Mouse (Mus musculus): ENCODE measurements around the gene Ezr.
A peak's percentile ranks its signal among the peaks of the same experiment; 100 is the strongest.

The Ezr gene

DNA sequence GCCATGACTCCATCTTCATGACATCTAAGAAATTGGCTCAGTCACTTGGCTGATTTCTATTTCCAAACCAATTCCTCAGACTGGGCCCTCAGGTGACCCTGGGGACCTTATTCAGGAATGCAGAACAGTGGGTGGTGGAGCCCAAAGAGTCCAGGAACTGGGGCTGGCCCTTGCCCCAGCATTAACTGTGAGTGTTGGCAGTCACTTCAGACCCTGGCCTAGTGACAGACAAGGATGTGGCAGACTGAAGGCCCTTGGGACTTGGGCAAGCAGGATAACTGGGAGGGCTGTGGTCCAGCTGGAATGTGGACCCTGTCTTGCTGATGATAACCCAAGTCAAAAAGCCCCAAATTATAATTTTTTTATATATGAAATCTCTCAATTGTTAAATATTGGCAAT is 6.5 kb upstream of the Ezr start:
- peak; percentile 81 for DNase-seq

DNA sequence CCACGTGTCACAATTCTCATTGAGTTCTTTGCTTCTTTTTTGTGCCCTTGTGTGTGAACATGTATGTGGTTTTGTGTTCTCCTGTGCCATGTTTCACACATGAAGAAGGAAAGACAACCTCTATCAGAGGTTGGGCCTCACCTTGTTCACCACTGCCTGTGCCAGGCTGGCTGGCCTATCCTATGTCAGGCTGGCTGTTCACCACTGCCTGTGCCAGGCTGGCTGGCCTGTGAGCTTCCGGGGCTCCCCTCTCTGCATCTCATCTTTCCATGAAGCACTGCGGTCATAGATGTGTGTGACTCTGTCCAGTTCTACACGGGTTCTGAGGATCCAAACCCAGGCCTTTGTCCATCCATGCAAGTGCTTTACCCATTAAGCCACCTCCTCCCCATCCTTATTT is 4.7 kb upstream of the Ezr start:
- no peak for DNase-seq

DNA sequence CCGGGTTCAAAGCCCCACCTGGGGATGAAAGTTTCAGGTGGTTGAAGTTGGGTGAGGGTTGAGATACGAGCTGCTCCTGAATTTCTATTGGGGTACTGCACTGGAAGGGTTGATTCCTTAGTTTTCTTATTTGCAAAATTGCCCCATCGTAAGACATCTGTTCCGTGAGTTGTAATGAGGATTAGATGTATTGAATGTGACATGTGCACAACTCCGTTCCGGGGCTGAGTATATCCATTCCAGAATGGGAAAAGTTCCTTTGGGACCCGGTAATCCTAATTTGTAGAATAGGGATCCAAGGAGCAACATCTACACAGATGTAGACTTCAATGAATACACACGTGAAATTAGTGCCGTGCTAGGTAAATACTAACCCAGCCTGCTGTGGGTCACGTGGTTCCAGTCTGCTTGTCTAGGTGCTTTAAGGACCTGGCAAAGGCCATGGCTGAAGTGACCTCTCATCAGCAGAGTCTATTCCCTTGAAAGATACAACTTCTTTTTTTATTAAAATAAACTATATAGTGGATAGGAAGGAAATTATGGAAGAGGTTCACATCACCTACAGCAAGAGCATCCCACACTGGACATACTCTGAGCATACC is 1.3 kb upstream of the Ezr start:
- DNase-seq, result no peak

DNA sequence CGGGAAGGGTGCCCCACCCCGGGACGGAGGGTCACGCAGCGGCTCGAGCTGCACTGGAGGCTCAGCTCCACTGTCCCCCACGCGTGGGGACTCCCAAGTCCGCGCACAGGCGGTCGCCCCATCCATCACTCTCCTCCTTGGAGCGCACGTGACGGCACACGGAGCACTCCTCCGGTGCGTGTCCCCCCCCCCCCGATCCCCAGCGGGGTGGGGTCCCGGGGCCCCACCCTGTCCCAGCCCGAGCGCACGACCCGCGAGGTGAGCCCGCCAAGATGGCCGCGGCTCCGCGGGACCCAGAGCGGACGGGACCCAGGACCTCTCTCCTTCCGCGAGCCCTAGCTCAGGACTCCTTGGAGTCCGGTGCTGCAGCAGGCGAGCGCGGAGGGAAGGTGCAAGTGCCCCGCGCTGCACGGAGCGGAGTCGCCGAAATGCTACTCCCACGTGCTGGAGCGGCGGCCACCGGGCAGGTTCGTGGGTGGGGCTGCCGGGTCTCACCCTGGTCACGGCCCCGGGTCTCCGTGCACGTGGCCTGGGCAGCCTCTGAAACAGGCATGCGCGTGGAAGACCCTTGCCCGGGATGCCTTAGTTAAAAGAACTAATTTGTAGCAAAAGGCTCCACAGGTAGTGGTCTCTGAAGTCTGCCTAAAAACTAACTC is 550 bp upstream of the Ezr start:
- peak; percentile 55 for DNase-seq

DNA sequence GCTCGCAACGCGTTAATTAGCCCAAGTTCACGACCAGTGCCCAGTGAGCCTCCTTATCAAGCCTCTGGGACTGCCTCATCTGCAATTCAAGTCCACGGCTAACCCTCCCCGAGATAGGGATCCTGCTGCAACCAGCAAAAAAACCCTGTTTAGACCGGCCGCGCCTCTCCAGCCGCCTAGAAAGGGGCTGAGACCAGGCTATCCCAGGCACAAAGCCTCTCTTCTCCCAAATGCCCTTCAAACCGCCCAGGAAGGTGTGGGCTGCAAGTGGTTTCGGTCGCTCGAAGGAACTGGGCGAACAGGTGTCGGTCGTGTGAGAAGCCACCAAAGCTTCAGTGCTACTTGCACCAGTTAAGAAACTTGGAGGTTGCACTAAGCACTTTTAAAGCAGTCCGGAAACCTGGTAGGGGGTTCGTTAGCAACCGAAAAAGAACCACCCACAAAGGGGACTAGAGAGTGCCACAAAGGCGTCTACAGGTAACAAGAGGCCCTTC is 504 bp downstream of the Ezr start:
- DNase-seq, result no peak

DNA sequence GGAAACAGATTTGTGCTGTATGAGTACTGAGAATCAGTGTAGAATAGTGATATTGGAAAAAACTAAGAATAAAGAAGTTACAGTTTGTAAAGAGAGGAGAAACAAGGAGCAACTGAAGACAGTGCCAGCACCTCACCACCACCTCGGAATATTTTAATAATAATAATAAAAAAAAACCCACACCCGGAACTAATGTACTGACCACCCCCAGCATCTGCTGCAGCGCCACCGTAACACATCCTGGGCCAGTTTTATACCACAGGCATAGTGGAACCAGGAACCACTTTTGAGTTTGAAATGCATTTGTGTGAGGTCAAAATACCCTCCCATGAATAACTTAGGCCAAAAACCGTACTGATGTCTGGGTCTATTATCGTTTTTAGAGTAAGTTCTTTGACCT is 1.3 kb downstream of the Ezr start:
- DNase-seq, result no peak

DNA sequence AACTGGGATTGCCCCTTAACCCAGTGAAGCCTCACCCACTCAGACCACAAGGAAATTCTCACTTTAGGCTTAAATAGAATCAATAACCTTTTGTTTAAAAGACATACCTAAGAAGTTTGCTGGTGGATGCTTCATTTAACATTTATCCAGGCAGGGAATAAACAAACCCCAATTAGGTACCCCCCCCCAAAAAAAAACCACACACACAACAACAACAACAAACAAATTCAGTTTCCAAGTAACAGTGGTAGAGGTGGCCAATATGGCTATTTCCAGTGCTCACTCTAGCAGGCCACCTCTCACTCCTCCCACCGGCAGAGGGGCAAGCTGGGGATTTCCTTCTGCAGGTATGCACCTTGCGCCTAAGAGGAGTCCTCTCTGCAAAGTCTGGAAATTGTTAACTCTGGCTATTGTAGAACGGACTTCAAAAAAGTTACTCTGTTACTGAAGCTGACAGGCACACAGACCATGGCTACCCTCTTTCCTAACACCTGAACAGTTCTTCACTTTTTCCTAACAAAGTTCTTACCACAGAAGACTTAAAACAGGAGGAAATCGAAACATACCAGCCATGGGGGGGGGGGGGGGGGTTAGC is 2.0 kb downstream of the Ezr start:
- DNase-seq, result no peak

DNA sequence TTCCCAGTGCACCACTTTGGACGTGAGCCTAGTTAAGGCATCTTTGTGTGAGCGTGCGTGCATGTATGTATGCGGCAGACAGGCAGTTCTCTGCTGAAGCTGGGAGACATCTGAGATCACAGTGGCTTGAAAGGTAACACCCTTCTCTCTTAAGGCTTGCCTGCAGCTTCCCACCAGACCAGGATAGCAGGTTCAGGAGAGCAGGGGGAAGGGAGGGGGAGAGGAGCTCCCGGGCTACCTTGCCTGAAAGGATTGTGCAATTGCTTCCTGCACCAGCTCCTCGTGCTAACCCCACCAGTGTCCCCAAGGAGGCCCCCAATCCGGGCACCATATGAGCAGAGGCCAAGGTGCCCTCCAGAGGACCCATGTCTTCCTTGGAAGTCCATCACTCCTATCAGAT is 3.0 kb downstream of the Ezr start:
- no peak for DNase-seq

DNA sequence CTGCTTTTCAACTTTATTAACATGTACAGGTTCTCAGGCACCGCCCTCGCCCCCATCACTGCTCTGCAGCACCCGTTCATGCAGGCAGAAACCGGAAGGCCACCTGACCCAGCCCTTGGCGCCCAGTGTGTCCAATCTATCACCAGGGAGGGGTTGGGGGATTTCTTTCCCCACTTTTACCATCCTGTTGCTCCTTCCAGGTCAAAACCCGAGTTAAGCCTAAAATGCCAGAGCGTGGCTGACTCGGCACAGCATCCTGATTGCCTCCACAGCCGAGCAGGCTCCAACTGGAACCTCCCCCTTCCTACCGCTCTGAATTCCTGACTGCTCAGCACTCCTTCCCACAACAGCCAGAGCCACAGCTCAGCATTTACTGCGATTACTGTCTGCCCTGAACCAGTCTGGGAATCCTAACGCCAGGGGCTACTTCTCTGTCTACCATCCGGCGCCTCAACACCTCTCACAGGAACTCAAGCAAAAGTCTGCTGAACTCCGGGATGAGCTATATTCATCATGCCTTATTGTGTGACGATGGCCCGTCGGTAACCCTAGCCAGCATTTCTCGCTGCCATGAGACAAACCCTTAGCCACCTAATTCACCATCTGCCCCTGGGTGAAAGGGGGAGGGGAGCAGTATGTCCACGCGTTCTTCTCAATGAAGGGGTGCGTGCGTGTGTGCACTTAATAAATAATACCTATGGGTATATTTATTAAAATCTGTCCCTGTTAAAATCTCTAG is 3.6 kb downstream of the Ezr start:
- DNase-seq, result no peak

DNA sequence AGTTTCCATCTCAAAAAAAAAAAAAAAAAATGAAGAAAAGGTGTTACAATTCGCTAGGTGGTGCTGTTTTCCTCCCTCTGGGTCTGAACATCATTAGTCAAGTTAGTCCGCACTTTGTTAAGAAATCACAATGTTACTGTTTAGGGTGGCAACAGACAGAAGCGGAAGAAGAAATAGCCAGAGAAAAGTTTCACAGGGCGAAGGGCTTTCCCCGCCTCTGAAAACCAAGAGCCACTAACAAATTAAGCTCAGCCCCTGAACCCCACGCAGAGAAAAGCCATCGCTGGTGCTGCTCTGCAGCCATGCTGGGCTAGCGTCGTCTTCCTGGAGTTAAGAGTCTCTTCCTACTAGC is 4.3 kb downstream of the Ezr start:
- no peak for DNase-seq

DNA sequence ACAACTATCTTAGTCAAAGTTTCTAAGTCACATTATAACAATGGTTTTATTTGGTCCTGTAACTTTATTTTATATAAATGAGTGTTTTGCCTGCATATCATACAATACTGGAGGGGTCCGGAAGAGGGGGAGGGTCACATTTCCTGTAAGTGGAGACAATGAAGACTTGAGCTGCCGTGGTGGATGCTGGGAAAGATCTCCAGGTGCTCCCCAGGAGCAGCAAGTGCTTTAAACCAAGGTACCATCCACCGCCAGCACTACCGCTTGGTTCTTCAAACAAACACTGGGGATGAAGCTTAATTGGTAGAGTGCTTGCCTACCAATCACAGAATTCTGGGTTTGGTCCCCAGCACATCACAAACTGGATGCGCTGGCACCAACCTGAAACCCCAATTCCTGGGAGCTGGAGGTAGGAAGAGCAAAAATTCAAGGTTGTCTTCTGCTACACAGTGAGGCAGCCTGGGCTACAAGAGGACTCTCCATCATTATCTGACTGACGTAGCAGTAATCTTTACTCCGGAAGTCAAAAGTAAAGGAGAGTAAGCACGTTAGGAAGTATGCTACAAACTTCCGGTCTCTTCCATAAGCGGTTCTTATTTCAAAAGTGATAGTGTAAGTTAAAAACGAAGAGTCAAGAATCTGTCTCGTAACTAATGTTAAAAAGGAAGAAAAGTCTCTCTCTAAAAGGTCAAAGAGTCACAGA is 4.8 kb downstream of the Ezr start:
- DNase-seq, result no peak

DNA sequence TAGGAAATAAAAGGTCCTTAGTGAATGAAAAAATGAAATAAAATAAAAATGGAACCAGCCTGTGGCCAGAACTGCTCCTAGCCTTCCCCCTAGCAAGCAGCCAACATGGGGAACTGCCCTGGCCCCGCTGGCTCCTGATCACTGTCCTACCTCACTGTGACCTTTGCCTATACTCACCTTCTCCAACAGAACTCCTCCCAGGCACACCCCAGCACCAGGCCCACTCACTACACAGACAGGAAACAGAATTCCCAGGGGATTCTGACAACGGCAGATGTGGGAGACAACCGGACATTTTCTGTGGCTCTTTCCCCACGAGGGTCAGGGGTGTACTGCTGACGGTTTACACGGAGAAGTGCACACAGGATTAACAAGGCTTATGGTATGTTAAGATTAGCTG is 5.5 kb downstream of the Ezr start:
- no peak for DNase-seq

DNA sequence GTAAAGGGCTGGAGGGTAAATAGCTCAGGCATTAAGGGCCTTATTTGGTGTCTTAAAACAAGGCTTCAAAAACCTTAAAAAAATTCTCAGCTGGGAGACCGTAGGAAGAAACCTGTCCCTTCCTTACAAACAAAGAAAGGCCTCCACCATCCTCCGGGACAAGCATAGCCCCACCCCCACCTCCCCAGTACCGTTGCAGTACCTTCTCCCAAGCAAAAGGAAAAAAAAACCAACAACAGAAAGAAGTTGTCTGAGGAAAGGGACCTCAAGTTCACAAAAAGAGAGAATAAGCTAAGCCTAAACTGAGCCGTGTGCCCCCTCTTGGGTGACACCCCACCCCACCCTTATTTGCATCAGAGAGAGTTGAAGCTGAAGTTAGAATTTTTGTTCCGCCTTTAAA is 6.0 kb downstream of the Ezr start:
- no peak for DNase-seq

DNA sequence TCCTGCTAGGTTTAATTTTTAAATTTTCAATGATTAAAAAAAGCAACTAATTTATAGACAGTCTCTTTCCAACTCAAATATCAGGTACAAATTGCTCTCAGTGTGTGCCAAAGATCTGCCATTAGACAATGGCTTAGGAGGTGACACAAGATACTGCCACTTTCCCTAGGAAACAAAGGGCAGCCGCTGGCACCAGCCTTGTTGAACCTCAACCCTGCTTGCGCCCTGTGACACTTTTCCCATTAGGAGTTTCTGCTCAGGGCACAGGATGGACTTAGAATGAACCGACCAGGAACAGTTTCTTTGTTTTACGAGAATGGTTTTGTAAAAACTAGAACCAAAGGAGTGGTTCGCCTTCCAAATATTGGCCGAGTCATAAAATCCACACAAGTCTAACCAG is 6.5 kb downstream of the Ezr start:
- DNase-seq, result no peak

DNA sequence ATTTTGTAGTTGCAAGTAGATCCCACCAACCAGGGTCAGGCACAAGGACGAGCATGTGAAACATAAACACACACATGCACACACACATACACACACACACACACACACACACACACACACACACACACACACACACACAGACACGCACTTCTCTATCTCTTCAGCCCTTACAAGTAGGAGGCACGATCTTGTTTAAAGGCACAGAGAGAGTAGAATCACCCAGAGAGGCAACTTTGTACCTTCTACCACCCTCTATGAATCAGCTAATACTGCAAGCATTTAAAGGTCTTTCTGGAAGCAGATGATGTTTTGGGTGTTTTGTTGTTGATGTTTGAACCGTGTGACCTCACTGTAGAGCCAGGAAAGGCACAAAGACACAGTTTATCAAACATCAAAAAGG is 6.9 kb downstream of the Ezr start:
- no peak for DNase-seq

DNA sequence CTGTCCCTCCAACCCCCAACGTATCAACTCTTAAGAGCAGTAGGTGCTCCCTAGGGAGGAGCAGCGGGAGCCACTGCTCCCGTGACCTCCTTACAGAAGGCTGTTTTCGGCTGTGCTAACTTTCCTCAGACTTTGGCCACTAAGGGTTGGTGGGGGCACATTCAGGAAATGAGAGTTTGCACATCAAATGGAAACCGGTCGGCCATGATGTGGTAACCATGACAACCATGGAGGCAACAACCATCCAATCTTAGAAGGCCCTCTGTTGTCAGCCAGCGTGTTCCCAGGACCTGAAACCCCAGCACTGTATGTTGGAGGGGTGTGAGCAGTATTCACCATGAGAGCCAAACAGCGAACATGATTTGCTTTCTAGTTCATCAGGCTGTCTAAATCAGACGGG is 7.4 kb downstream of the Ezr start:
- no peak for DNase-seq

DNA sequence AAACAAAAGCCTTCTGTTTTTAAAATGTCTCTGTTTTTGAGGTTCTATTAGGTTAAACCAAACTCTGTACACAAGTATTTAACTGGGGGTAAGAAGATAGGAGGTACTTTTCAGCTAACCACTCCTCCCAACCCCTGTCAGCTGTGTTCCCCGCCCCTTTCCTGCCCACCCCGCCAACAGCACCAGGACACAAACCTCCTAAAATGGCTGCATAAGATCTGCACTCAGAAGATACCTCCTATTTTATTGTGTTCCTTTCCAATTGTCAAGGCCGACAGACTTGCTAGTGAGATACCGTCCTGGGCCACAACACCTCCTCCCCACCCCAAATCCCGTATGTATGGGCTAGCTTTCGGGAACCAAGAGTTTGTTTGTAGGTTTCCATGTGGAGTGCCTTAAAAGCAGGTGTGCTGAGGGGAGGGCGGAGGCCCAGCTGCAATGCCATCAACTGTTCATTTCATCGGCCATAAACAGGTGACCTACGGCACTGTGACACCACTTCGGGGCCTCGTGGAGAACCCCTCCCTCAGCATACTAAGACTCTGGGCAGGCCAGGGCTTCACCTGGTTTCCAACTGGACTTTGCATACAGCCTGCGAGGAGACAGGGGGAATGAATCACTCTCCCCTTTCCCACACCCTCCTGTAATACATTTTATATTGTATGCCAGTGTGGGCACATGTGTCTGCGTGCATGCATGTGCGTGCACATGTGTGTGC is 9.2 kb downstream of the Ezr start:
- DNase-seq, result no peak

DNA sequence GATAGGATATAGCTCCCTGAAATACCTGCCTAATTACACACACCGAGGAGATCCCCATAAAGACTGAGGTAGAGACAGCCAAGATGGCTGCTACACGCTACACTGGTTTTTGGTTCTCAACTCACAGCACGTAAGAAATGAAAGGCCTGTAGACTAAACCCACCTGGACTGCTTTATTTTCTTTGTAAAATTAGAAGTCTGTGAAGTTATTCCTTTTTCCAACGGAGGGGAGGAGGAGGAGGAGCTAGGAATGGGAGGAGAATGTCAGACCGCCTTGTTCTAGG is 10.2 kb downstream of the Ezr start:
- DNase-seq, result no peak

DNA sequence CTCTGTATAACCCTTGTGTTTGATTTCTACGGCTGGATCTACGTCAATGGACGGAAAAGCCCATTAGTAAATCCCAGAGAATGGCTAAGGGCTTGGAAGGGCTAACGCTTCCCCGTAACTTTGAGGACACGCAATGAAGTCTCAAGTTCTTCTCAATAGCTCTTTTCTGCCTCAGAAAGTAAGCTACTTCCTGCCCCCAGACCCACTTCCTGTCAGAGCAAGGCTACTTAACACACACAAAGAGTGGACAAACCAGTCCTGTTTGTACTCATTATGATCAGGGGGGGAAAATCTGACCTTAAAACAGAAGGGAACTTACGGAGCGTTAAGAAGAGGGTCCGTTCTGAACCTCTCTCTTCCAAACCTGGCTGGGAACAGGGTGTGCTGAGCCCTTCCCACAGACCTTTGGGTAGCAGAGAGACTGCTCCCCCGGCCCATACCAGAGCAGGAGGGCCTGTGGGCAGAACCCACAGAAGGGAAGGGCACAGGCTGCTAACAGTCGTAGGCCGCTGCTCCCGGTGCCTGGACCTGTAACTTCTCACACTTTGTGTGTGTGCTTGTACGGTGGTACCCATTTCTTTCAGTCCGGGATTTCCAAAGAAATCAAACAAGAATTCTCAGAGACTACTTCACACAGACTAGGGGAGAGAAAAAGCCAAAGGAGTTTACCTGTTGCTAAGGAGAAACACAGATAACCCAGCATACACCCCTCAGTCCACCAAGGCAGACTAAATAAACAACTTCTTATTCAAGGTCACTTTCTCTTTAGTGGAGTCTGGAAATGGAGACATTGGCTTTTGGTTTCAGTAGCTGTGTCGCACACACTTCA is 10.7 kb downstream of the Ezr start:
- DNase-seq, result no peak

DNA sequence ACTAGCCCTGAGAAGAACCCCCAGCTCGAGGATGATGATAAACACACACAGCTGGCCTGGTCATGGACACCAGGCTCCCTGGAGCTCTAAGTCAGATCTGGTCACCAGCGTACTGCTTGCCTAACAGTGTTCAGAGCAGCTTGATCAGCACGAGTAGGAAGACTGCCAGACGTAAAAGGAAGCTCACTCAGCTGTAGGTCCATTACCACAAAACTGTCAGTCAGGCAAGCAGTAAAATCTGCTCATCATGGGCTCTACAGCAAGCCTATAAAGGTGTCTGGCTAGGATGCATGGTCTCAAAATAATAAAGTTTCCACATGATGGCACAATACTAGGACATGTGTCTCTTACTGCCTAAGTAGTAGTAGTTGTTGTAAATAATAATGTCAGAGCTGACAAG is 13.0 kb downstream of the Ezr start:
- DNase-seq, result no peak

DNA sequence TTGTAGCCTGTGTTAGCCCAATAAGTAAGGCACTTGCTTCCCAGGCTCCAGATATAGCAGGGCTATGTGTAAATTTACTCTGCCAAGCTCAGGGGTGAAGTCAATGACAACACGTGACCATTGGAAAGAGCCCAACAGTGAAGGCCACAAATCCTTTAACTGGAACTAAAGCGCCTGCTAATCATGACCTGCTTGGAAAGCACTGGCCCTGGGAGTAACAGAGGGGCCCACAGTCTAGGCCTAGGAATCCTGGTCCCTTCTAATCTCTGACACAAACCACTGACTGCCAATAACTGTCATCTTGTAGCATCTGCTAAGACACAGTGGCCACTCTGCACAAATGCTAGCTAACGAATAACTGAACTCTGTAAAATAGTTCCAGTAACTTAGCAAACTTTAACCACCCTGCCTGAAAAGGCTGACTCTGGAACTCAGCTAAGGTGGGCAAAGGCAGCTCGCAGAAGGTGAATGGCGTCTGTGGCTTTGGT is 14.2 kb downstream of the Ezr start:
- DNase-seq, result no peak

DNA sequence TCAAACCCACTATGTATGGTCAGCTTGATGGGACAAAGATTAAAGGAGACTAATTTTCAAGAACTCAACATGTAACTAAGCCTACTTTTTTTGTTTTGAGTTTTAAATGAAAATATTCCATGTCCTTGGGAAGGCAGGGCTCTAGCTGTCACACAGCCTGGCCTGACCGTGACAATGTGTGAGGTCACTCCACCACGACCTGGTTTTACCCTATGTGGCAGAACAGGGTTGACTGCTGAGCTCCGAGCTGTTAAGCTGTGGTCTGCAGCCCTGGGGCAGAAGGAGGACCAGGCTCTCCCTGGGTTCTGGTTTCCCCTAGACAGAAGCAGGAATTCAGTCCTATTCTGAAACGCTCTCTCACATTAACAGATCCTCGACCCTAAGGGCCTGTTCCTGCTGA is 14.8 kb downstream of the Ezr start:
- DNase-seq, result no peak

Data from cerebellum, adult 11-12 months (tissue).